Mouse (Mus musculus): ENCODE data around the gene Rnf130.
A peak's percentile ranks its signal among the peaks of the same experiment; 100 is the strongest.

Rnf130 gene

DNA sequence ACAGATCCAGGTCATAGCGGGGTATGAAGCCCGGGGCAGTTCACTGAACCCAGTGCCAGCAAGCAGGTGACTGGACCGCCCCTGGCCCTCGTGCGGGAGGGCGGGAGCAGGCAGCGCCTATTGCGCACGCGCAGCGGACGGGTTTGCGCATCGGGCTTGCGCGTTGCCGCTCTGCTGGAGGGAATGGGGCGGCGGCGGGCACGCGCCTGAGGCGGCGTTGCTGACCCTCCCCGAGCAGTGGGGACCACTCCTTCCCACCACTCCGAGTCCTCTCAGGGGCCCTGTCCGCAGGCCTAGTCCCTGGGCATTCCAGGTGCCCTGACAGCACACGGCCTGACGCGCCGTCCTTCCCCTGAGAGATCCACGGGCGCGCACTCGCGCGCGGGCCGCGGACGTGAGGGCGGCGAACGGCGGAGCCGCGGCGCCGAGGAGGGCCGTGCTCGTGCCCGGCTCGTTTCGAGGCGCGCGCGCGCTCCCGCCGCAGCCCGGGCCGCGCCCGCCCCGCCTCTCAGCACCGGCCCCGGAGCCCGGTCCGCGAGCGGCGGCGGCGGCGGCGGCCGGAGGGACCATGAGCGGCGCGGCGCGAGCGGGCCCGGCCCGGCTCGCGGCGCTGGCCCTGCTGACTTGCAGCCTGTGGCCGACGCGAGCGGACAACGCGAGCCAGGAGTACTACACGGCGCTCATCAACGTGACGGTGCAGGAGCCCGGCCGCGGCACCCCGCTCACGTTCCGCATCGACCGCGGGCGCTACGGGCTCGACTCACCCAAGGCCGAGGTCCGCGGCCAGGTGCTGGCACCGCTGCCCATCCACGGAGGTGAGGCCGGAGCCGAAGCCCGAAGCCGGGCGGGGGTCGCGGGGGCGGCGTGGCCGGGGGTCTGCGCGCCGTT lies at the start of gene Rnf130:
Gene Rnf130, plus strand, starts transcription at position 514 of the 888 bp plus-strand sequence.
- peak; percentile 68 for DNase-seq (ENCODE audit: low read depth)

DNA sequence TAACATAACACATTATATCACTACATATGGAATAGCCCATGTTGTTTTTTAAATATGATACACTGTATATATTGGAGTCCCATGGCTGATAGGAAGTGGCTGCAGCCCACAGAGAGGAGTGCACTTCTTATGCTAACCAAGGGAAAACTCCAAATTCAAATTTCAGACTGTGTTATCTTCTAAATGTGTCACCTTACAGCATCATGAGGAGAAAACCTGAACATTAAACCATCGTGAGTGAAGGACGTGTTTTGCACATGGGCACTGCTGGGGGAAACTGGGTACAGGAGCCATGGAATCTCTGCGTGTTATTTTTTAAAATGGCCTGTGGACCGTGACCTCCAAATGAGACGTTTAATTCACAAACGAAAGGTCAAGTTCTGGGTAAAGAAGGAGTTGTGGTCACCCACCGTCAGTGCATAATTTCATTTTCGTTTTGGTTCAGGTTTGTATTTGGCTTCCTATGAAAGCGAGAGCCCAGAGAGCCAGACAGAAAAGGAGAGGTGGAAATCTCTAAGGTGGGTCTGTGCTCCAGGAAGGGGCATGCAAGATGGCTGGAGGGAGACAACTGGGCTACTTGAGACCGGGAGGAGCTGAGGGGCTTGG lies 47.1 kb upstream of the Rnf130 start:
- DNase-seq (ENCODE audit: low read depth): no peak

DNA sequence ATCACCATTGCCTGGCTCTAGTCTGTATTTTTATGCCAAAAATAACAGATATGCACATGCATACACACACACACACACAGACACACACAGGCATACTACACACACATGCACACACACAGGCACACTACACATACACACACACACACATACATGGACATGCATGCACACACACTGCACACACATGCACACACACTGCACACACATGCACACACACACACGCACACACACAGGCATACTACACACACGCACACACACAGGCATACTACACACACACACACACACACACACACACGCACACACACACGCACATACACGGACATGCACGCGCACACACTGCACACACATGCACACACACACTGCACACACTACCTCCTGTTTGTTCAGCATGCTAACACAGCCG lies 46.2 kb upstream of the Rnf130 start:
- no peak for DNase-seq (ENCODE audit: low read depth)

DNA sequence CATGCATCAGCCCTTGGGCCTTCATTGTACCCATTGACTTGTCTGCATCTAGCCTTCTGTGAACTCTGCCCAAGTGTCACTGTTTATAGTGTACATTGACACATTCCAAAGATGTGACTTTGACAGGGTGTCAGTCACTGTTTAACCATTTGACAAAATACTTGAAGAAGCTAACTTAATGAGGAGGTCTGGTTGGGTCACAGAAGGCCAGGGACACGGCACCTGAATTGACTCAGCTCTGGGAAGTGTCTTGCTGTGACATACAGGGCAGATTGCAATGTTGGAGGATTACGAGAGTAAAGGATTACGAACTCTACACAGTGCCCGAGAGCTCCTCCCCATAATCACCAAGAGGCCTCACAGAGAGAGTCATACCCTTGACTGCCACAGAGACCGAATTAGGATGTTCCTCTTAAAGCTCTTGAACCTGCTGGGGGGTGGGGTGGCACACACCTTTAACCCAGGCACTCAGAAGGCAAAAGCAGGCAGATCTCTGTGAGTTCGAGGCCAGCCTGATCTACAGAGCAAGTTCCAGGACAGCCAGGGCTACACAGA lies 44.4 kb upstream of the Rnf130 start:
- DNase-seq (ENCODE audit: low read depth): no peak

DNA sequence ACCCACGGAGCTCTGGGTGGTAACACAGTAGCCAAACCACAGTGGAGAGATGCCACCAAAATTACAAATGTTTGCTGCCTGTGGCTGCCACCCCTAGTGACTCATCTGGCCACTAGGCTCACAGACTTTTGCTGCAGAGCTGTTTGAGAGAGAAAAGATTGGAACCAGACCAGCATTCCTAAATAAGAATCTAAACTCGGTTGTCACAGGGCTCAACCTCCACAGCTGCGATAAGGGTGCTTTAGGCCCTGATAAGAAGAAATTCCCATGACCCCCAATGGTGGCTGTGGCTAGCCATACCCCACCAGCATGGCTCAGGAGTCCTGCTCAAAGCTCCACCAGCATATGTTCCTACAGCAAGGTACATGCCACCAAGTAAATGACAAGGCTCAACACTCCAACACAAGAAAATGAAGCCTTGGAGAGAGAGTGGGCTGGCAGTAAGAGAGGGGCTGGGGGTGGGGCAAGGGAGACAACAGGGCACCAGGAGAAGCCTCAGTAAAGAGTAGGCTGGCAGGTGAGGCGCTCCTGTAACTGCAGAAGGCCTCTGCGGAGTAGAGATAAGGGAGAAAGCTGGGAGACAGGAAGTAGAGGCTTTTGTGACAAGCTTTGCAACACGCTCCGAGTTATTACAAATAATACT lies 43.7 kb upstream of the Rnf130 start:
- peak; percentile 33 for DNase-seq (ENCODE audit: low read depth)

DNA sequence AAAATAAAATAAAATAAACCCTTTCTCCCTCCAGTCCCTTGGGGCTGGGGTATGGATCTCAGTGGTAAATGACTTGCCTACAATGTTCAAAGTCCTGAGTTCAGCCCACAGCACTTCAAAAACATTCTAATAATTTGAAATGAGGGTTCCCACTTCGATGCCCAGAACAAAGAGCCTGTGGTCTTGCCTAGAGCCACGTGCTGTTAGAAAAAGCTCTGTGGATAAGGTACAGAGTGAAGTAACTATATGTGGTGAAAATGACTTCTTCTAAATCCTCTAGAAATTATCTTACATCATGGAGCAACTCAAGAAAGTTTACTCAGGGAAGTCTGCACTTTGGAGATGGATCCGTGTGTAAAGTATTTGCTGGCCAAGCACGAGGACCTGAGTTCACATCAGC lies 43.1 kb upstream of the Rnf130 start:
- DNase-seq (ENCODE audit: low read depth): no peak

DNA sequence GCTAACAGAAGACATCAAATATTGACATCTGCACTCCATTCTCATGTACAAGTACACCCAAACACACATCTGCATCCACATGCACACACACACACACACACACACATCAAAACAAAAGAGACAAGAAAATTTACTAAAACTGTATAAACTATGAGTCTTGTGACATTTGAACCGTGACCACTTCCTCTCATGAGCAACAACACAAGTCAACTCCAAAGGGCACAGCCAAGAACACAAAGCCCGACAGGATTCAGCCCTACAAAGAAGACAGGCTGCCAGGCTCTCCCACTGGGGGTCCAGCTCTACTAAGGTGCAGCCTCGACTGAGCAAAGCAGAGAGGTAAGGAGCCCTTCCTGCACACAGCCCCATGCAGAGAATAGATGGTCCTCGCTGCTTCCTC lies 42.3 kb upstream of the Rnf130 start:
- DNase-seq (ENCODE audit: low read depth): no peak

DNA sequence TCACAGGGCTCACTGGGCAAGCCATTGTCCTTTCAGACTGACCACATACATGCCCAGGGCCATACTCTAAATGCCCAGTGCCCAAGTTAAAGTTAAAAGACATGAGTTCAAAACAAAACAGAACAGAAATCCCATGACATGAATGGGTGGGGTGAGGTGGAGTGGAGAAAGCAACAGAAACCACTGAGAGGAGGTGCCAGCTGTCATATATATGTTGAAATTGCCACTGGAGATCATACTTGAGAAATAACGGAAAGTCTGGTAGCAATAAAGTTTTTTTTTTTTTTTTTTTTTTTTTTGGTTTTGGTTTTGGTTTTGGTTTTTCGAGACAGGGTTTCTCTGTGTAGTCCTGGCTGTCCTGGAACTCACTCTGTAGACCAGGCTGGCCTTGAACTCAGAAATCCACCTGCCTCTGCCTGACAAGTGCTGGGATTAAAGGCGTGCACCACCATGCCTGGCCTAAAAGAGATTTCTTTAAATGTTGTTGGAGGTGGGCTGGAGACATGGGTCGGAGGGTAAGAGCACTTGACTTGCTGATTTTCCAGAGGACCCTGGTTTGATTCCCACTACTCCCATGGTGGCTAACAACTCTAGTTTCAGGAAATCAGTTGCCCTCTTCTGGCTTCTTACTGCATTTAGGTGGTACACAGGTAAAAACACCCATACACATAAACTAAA lies 41.1 kb upstream of the Rnf130 start:
- DNase-seq (ENCODE audit: low read depth): no peak

DNA sequence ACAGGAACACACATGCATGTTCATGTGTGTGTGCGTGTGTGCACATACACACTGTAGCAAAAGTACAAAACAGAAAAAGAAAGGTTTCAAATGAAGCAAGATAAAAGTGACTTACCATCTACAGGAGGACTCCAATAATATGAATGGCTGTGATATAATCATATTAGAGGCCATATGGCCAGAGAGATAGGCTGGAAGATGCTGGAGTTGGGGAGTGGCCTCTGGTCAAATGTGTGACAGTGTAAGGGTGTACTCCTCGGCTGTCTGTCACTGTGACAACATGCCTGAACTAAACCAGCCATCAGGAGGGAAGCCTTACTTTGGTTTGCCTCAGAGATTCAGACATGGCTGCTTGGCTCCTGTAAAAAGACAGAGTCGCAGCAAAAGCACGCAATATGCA lies 40.1 kb upstream of the Rnf130 start:
- no peak for DNase-seq (ENCODE audit: low read depth)

DNA sequence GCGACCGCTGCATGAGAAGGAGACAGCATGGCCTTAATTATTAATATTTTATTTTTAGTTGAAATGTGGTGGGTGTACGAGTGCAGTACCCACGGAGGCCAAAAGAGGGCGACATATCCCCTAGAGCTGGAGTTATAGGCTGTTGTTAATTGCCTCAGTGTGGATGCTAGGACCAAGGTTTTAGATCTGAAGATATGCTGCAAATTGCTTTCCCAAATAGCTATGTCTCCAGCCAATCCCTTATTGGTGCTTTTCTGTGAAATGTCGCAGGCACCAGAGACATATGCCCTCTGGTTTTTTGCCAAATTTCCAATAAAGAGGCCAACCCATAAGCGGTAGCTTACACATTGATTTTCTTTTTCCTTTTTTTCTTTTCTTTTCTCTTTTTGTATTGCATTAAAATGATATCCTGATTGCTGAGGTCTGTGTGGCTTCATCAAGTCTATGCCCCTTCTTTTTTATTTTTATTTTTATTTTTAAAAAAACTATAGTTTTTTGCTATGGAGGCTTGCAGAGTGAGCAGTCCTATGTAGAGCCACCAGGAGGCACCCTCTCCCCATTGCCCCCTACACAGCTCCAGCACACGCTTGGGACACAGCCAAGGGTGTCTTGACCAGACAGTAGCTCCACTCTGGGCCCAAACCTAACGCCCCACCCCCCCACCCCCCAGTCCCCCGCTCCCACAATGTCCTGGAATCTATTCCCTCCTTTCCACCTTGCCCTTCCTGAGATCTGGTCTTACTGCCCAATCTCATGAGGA lies 38.7 kb upstream of the Rnf130 start:
- no peak for DNase-seq (ENCODE audit: low read depth)

DNA sequence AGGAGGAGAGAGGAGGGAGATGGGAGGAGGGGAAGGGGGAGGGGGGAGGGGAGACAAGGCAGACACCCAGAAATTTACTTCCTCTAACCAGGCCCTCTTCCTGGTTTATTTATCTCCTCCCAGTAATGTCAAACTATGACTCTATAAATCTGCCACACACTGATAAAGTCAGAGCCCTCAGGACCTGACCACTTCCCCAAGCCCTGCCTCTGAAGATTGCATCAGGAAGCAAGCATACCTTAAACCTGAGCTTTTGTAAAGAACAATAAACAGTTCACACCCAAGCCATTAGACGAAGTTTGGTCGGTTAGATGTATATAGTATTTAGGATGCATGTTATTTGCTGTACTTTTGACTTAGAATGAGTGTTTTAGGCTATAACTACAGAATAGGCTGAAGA lies 30.6 kb upstream of the Rnf130 start:
- no peak for DNase-seq (ENCODE audit: low read depth)

DNA sequence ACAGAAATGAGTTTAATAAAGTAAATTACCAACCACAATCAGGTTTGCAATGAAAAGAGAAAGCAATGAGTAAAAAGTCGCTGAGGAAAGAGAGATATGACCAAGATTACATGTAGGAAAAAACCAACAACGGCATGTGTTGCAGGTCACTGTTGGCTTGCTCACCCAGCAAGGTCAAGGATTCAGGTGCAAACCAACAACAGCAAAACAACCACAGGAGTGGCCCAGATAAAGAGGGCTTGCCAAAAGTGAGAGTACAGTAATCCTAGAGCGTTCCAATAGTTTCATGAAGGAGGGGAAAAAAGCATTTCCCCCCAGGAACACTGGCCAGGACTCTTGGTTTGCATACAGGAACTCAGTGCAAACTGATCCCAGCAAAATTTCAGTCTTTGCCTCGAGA lies 28.7 kb upstream of the Rnf130 start:
- no peak for DNase-seq (ENCODE audit: low read depth)

DNA sequence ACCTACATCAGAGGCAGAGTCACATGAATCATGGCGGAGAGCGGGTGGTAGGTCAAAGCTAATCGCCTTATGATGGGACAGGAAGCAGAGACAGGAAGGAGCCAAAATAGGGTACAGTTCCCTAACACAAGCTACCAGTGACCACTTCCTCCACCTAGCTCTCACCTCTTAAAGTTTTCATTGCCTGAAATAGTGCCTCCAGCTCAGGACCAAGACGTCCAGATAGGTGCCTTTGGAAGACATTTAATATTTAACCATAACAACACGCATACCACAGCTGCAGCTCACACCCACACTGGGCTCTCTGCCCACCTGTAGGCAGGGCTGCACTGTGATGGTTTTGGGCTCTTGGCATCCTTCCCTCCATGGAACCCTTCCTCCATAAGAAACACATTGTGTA lies 27.8 kb upstream of the Rnf130 start:
- DNase-seq (ENCODE audit: low read depth): no peak

DNA sequence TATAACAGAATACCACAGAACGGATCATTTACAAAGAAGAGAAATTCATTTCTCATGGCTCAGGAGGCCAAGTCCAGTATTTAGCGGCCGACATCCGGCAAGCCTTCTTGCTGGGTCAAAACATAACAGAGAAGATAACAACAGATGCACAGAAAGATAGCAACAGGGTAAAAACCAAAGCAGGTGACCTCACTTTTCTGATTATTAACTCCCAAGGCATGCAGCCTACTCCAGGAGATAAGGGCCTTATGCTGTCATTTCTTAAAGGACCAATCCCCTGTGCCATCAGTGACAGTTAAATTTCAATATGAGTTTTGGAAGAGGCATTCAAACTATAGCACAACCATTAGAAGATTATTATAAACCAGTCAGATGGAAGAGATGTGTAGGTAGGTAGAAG lies 22.3 kb upstream of the Rnf130 start:
- no peak for DNase-seq (ENCODE audit: low read depth)

DNA sequence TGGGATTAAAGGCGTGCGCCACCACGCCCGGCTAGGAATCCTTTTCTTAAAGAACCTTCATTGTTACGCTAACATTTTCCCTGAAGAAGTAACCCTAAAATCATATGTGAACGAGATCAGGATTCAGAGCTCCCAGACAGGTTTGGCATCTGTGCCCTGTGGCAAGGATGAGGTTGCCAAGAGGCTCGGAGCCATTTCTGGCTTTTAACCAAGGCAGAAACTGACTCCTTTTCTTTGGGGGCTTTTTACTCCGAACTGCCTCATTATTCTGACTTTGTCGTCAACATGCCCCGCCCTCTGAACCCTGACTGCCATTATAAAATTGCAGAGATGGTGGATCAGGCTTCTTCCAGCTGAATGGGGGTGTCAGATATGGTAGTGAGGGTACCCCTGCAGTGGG lies 17.4 kb upstream of the Rnf130 start:
- no peak for DNase-seq (ENCODE audit: low read depth)

DNA sequence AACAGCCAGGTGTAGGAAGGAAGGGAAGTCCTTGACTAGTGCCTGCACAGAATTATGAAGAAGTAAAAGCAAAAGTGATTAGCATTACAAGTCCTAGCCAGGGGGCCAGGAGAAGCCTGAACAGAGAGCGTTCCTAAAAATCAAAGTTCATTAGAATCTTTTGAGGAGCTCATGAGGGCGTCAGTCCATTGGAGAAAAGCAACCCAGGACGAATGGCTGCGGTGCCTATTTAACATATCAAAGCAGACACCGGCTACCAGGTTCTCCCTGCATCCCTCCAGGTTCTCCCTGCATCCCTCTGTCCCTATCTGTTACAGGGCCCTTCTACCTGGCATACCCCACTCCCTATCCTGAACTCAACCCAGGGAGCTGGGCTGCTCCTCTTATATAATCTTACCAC lies 16.9 kb upstream of the Rnf130 start:
- DNase-seq (ENCODE audit: low read depth): no peak

DNA sequence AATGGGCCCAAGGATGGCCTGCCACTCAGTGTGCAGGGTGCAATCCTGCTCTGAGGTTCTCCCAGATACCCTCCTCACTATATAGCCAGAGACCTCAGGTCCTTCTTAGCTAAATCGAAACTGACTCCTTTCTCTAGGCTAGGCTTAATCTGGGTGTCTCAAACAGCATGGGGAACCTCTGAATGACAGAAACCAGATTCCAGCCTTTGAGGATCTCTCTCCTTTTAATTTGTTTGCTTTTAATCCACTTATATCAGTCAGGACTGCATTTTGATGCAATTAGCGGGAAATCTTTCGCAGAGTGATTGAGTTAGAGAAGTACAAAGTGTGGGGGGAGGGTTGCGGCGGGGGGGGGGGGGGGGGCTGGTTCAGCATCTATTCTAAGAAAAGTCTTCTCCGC lies 12.1 kb upstream of the Rnf130 start:
- no peak for DNase-seq (ENCODE audit: low read depth)

DNA sequence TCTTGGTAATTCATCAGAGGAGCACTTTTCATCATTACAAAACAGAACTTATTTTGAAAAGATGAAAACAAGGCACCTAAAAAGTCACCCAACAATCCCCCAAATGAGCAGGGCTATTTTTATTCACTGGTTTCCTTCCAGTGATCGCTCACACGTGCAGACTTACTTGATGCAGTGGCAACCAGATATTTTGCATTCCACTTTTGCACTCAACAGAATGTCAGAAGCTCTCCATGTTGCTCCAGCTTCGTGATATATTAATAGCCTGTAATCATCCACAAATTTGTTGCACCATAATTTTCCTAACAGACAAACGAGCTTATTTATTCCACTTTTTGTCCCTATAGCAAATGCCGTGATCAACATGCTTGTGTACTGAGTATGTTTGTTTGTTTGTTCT lies 8.6 kb upstream of the Rnf130 start:
- DNase-seq (ENCODE audit: low read depth): no peak

DNA sequence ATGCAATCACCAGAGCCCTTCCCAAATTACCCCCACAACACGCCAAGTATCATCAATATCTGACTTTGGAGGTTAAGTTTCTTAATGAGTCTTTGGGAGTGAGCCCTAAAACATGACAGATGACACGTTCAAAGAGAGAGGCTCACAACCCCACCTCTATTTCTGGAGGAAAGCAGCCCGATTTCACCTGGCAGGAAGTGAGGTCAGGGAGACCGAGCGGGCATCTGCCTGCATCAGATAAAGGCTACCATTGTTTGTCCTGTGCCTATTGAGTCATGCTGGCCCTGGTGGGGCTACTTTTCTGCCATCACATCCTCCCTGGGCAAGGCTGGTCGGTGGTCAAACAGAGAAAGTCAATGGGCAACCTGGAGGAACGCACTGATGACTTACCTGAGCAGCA lies 7.6 kb upstream of the Rnf130 start:
- DNase-seq (ENCODE audit: low read depth): no peak

DNA sequence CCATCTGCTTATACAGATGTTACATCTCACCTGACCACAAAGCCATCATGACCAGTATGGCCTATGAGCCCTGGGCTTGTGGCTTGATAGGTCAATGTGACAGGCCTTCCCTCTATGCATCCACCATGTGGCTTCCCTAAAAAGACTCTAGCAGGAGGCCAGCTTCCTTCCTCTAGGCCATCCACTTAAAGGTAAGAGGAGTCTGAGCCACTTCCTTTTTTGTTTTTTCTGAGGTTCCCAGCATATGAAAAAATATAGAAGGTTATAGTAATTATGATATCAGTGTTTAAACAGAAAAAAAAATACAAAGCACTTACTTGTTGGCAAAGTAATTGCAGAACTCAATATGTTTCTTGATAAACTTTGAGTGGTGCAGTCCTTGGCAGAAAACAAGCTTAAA lies 6.3 kb upstream of the Rnf130 start:
- no peak for DNase-seq (ENCODE audit: low read depth)

DNA sequence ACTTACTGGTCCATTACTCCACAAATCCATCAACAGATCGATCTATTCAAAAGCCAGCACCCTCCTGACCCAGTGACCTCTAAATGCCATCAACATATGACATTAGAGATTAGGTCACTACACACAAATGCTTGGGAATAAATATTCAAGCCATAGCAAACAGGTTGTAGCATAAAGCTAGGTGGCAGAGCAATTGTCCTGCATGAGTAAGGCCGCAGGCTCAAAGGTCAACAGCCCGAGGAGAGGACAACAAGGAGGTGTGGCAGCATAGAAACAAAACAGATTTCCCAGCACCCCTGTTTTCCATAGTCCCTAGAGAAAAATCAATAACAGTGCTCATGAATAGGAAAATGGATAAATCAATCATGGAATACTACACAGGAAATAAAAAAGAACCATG lies 3.1 kb upstream of the Rnf130 start:
- no peak for DNase-seq (ENCODE audit: low read depth)

DNA sequence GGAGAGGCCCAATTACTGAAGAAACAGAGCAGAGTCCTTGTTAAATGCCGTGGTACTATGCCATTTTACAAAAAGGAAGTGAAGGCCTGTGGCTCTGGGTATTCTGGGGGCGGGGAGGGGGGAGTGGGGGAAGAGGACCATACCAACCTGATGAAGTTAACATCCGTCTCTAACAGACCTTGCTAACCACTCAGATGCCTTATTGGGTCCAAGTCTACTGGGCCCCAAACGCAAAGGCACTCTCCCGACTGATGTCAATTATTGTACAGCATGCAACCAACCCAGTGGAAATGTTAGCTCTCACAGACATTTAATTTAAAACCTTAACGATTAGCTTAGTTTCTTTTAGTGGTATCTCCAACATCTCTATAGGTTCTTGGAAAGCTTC lies 707 bp upstream of the Rnf130 start:
- no peak for DNase-seq (ENCODE audit: low read depth)
